Mouse (Mus musculus) hindbrain, embryonic 14.5 days (tissue): ENCODE measurements around the gene Nusap1. TPM values are rescaled to one million over a fixed set of nuclear protein-coding genes. Genes with fewer than 3 reads are reported as not detected.

ENCODE experiments used
- ATAC-seq: fragments of 200-750 bp; cut with Nextera tagmentation; 2 replicates; pipeline ENCODE4 v1.8.0; 2017; ENCODE audit warnings: moderate number of reproducible peaks, mild to moderate bottlenecking, moderate TSS enrichment, moderate library complexity; ENCODE audit not compliant: low FRiP score
- DNase-seq: peaks from one replicate; pipeline ENCODE4 v3.0.0-alpha.2; 2015; ENCODE audit warnings: low spot score
- H3K27ac ChIP-seq: fragments of 300-500 bp; sonication (generic); 2 replicates; pipeline ENCODE4 v1.5.1; 2014; ENCODE audit warnings: mild to moderate bottlenecking, moderate library complexity
- H3K27me3 ChIP-seq: fragments of 300-500 bp; sonication (generic); 2 replicates; pipeline ENCODE4 v1.6.1; 2014; ENCODE audit warnings: mild to moderate bottlenecking, low read length, mixed read lengths; ENCODE audit not compliant: control insufficient read depth, insufficient read depth
- H3K36me3 ChIP-seq: fragments of 300-500 bp; sonication (generic); replicated peaks from 2 replicates; pipeline ENCODE4 v1.6.1; 2014; ENCODE audit not compliant: control insufficient read depth, insufficient read depth
- H3K4me1 ChIP-seq: fragments of 300-500 bp; sonication (generic); replicated peaks from 2 replicates; pipeline ENCODE4 v1.6.1; 2014; ENCODE audit warnings: antibody characterized with exemption, low read length, mixed read lengths; ENCODE audit not compliant: control insufficient read depth, insufficient read depth
- H3K4me2 ChIP-seq: fragments of 300-500 bp; sonication (generic); replicated peaks from 2 replicates; pipeline ENCODE4 v1.6.1; 2014; ENCODE audit warnings: mild to moderate bottlenecking, moderate library complexity
- H3K4me3 ChIP-seq: fragments of 300-500 bp; sonication (generic); replicated peaks from 2 replicates; pipeline ENCODE4 v1.5.1; 2014; ENCODE audit warnings: mild to moderate bottlenecking, low read length
- H3K9ac ChIP-seq: fragments of 300-500 bp; sonication (generic); 2 replicates; pipeline ENCODE4 v1.6.1; 2014
- H3K9me3 ChIP-seq: fragments of 300-500 bp; sonication (generic); 2 replicates; pipeline ENCODE4 v1.6.1; 2016; ENCODE audit warnings: low read length; ENCODE audit not compliant: control insufficient read depth
- WGBS: fragments of 180-500 bp; shearing (Covaris S2); extraction: QIAGEN DNeasy Blood & Tissue Kit; methylation state at CpG from one replicate; pipeline ENCODE4 v1.1.7; 2014; 5-methylcytosine and 5-hydroxymethylcytosine counted together
- polyA plus RNA-seq: library from polyadenylated mRNA; unstranded; fragments of >200 nt; fragmentation: Nextera tagmentation; extraction: Ambion mirVana; gene quantifications from 2 replicates; pipeline ENCODE4 v1.2.1, GENCODE M21; 2014

Nusap1 gene
- polyA plus RNA-seq, 1 experiment from 2014 or later: 11.0 TPM

DNA sequence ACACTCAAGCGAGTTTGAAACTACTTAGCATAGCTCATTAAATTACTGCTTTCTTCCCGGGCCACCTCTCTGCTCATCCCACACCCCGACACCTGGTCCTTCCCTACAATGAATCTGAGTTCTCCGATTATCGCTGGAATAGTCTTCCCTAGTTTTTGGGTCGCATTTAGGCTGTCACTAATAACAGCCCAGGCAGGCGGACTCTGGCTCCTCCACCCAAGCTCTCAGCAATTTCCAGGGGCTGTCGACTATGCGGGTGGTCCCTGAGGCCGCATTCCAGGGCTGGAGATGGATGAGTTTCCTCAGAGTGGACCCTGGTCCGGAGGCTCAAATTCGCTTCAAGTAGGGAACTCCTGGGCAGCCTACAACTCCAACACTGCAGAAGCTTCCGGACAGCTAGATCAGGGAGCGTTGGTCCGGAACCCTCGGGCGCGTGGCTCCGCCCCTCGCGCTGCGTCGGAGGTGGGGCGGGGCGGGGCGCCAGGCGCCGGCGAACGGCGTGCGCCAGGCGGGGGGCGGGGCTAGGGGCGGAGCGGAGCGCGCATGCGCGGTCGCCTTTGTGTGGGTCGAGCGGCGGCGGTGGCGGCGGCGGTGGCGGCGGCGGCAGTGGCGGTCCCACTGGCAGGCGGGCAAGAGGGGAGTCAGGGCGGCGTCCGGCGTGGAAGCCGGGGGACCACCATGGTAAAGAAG is 56.6 kb downstream of the Nusap1 start, which contains the start of gene Rtf1:
Rtf1 (plus strand) TSS at position 544 of the 690 bp plus-strand sequence.
- DNase-seq (peak; percentile 97), ATAC-seq (peak; percentile 95)
- H3K4me3 ChIP-seq: peak within 1 kb of the TSS; percentile 99
- H3K27me3 ChIP-seq: no peaks in the 10 kb centered on the region
- no peaks in the 10 kb centered on the region; the same call in 1 of the 2 replicates for H3K36me3 ChIP-seq
- peak within 1 kb of the TSS; percentile 98 for H3K9ac ChIP-seq
- H3K4me2 ChIP-seq: peak within 1 kb of the TSS; percentile 82
- WGBS: under 1% methylated on average over 51 of the region's 58 CpGs
- peaks cover 23% of the 10 kb centered on the region for H3K4me1 ChIP-seq
- H3K9me3 ChIP-seq: no peaks in the 10 kb centered on the region
- peak within 1 kb of the TSS; percentile 76 for H3K27ac ChIP-seq

DNA sequence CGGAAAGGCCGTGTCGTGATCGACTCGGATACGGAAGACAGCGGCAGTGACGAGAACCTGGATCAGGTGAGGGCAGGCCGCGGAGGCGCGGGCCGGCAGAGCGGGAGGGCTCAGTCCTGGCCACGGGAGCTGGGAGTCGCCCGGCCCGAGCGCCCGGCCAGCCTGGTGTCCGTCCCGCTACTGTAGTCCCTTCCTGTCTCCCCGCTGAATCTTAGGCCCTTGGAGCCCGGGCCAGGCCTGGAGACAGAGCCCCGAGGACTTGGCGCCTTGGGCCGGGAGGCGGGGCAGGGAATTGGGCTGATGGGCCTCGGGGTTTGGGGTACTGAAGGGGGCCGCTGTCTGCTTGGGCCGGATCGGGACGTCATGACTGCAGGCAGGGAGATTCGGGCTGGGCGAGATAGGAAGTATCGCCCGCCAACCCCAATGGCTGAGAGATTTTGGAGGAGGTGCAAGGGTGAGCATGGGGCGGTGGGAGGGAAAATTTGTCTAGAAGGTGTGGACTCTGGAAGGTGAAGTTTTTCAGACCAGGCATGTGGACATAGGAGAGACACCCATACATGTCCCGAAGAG is 57.2 kb downstream of the Nusap1 start:
- H3K4me3 ChIP-seq: peak overlapping the region; percentile 99
- H3K27ac ChIP-seq: peak overlapping the region; percentile 76
- 0% methylated on average over 39 of the region's 39 CpGs for WGBS
- H3K36me3 ChIP-seq: no peaks in the 10 kb centered on the region; the same call in 1 of the 2 replicates
- ATAC-seq: peak; percentile 86
- H3K9ac ChIP-seq: peak overlapping the region; percentile 98
- H3K27me3 ChIP-seq: no peaks in the 10 kb centered on the region
- H3K4me2 ChIP-seq: peak overlapping the region; percentile 82
- H3K4me1 ChIP-seq: peaks cover 23% of the 10 kb centered on the region
- no peaks in the 10 kb centered on the region for H3K9me3 ChIP-seq
- no peak for DNase-seq

DNA sequence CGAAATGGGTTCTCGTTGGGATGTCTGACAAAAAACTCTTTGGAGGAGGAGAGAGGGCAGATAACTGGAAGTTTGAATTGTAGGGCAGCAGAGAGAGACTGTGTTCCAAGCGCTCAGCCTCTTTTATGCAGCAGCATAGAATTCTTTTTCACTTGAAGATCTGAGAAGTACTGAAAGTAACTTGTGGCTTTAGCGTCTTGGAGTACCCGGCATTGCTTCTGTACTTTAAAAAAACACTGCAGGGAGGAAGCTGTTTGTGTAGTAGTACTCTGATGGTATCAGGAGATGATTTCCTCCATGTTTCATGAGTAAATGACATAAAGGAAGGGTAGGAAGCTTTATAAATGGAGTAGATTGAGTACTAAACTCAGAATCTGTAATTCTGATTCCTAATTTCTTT is 57.7 kb downstream of the Nusap1 start:
- Histone ChIP-seq H3K4me3 (peak overlapping the region; percentile 99), H3K36me3 (no peaks in the 10 kb centered on the region; the same call in 1 of the 2 replicates), H3K27me3 (no peaks in the 10 kb centered on the region), H3K9ac (peak overlapping the region; percentile 98), H3K27ac (no peak overlapping the region), H3K4me2 (peak overlapping the region; percentile 82), H3K4me1 (peaks cover 23% of the 10 kb centered on the region), H3K9me3 (no peaks in the 10 kb centered on the region)
- WGBS: 7% methylated on average over 5 of the region's 5 CpGs
- DNase-seq (no peak), ATAC-seq (no peak)

DNA sequence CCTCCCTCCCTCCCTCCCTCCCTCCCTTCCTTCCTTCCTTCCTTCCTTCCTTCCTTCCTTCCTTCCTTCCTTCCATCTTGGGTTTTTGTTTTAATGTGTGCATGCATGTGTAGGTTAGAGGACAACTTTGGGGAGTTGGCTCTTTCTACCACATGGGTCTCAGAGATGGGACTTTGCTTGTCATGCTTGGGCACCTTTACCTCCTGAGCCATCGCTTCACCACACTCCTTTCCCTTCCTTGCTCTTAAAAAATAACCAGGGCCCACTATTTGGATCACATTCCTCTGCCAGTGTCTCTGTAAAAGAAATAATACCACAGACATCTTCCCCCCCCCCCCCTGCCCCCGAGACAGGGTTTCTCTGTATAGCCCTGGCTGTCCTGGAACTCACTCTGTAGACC is 65.6 kb downstream of the Nusap1 start:
- no peaks in the 10 kb centered on the region for H3K9me3 ChIP-seq
- H3K27me3 ChIP-seq: no peaks in the 10 kb centered on the region
- H3K36me3 ChIP-seq: peaks cover 9% of the 10 kb centered on the region
- WGBS: 100% methylated on average over 2 of the region's 2 CpGs
- DNase-seq (no peak), ATAC-seq (no peak)
- H3K9ac ChIP-seq: no peak overlapping the region
- H3K4me1 ChIP-seq: 0 out of 2 replicates have a peak, but pooled peaks cover 3% of the 10 kb centered on the region
- H3K4me3 ChIP-seq: no peak overlapping the region
- H3K27ac ChIP-seq: no peak overlapping the region
- no peak overlapping the region for H3K4me2 ChIP-seq

DNA sequence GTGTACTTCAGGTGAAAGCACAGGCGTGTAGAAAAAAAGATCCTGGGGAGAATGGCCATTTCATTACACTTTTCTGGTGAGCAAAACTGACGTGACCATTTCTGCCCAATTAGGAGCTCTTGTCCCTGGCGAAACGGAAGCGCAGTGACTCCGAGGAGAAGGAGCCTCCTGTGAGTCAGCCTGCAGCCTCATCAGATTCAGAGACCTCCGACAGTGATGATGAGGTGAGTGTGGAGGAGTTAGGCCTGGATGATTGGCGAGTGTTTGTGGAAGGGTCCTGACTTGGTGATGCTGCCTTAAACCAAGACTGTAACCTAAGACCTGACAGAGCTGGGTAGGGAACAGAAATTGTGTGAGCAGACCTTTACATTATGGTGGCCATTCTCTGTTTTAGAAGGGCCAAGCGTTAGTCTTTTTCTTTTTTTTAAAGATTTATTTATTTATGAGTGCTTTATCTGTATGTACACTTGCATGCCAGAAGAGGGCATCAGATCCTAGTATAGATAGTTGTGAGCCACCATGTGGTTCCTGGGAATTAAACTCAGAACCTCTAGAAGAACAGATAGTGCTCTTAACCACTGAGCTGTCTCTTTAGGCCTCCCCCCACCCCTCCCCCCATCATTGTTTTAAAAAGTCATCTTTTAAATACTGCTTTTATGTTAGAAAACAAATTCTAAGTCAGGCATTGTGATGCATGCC is 74.1 kb downstream of the Nusap1 start:
- H3K4me1 ChIP-seq: no peaks in the 10 kb centered on the region
- WGBS: 83% methylated on average over 9 of the region's 9 CpGs
- H3K27me3 ChIP-seq: no peaks in the 10 kb centered on the region
- no peak for DNase-seq
- no peak overlapping the region for H3K27ac ChIP-seq
- H3K9ac ChIP-seq: no peak overlapping the region
- H3K4me3 ChIP-seq: no peak overlapping the region
- no peaks in the 10 kb centered on the region for H3K9me3 ChIP-seq
- ATAC-seq: no peak
- no peak overlapping the region for H3K4me2 ChIP-seq
- peaks cover 26% of the 10 kb centered on the region for H3K36me3 ChIP-seq

DNA sequence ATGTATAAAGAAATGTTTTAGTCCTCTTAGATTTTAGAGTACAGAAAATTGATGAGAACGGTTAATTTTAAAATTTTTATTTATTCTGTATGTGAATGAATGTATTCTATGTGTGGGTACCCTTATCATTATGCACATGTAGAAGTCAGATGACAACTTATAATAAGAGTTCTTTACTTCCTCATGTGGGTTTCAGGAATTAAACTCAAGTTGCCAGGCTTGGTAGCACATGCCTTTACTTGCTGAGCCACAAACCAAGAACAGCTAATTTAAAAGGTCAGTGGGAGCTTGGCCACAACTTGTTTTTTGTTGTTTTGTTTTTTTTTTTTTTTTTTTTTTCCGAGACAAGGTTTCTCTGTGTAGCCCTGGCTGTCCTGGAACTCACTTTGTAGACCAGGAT is 76.7 kb downstream of the Nusap1 start:
- no peak overlapping the region for H3K4me2 ChIP-seq
- H3K9ac ChIP-seq: no peak overlapping the region
- H3K4me1 ChIP-seq: no peaks in the 10 kb centered on the region
- no peak overlapping the region for H3K27ac ChIP-seq
- 90% methylated on average over 2 of the region's 2 CpGs for WGBS
- no peak for ATAC-seq
- no peaks in the 10 kb centered on the region for H3K27me3 ChIP-seq
- peaks cover 28% of the 10 kb centered on the region for H3K36me3 ChIP-seq
- no peak overlapping the region for H3K4me3 ChIP-seq
- no peaks in the 10 kb centered on the region for H3K9me3 ChIP-seq
- no peak for DNase-seq

DNA sequence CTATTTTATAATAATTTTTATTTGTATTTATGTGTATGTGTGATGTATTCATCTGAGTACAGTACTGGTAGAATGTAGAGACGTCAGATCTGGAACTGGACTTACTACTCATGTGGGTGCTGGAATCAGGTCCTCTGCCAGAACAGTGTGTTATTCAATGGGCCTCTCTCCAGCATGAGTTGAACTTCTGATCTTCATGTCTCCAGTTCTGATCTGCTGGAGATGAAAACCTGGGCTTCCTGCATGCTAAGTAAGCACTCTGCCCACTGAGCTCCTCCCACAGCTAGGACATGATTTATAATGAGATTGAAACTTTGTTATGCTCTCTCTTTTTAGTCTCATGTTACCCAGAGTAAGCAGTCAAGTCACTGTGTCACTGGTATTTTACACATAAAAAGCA is 78.0 kb downstream of the Nusap1 start:
- Histone ChIP-seq H3K4me2 (no peak overlapping the region), H3K9ac (no peak overlapping the region), H3K4me1 (no peaks in the 10 kb centered on the region), H3K27me3 (no peaks in the 10 kb centered on the region), H3K36me3 (peaks cover 30% of the 10 kb centered on the region), H3K4me3 (no peak overlapping the region), H3K9me3 (no peaks in the 10 kb centered on the region), H3K27ac (no peak overlapping the region)
- DNase-seq (no peak), ATAC-seq (no peak)
- 97% methylated on average over 1 of the region's 1 CpGs for WGBS

DNA sequence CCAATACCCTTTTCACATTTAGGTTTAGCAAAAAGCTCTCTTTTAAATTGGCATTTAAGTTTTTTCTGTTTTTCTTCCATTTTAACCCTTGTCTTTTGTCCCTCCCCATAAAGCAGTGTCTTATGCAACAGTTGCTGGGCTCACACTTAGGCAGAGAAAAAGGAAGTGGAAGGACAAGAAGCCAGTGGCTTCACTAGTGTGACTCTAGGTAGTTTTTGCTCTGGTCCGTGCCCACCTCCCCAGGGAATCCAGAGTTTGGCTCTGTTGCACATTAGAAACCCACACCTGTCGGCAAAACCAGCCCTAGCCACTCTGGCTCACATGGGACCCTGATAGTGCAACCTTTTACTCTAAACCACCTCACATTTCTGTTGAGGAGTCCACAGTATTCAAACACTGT is 80.4 kb downstream of the Nusap1 start:
- no peaks in the 10 kb centered on the region for H3K9me3 ChIP-seq
- H3K27me3 ChIP-seq: no peaks in the 10 kb centered on the region
- no peak overlapping the region for H3K9ac ChIP-seq
- no peak overlapping the region for H3K4me2 ChIP-seq
- no peaks in the 10 kb centered on the region for H3K4me1 ChIP-seq
- H3K27ac ChIP-seq: no peak overlapping the region
- H3K4me3 ChIP-seq: no peak overlapping the region
- H3K36me3 ChIP-seq: peaks cover 37% of the 10 kb centered on the region
- DNase-seq (no peak), ATAC-seq (no peak)
- WGBS: 93% methylated on average over 2 of the region's 2 CpGs

DNA sequence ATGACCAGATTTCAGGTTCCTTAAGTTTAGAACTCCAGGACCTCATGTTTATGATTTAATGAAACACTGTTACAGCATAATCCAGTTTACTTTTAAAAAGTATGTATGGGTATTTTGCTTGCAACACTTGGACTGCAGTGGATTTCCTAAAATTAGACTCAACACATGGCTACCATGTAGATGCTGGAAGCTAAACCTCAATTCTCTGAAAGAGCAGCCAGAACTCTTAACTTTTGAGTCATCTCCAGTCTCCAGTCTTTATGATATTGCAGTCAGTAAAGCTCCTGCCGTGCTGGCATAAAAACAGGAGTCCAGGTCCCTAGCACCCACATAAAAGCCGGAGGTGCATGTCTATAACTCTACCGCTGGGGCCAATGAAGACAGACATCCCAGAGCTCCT is 81.9 kb downstream of the Nusap1 start:
- Histone ChIP-seq H3K36me3 (peaks cover 41% of the 10 kb centered on the region), H3K4me2 (no peak overlapping the region), H3K9ac (no peak overlapping the region), H3K27me3 (no peaks in the 10 kb centered on the region), H3K4me1 (no peaks in the 10 kb centered on the region), H3K9me3 (no peaks in the 10 kb centered on the region), H3K4me3 (no peak overlapping the region), H3K27ac (no peak overlapping the region)
- 96% methylated on average over 3 of the region's 3 CpGs for WGBS
- DNase-seq: no peak
- ATAC-seq: no peak
